Mouse (Mus musculus): ENCODE measurements at regions not wholly inside any gene's neighbourhood (a gene's known extent, or its start where the extent isn't known, plus 50 kb on each side); places are given as distances from the start of the nearest gene placed in this dataset.

GRCm38 (mm10) chr12:52368034-52368433 is 135.7 kb upstream of the Arhgap5 start:
- H3K9me3 ChIP-seq: no peaks in the 10 kb centered on the region
- H3K27ac ChIP-seq: no peak overlapping the region
- peak; percentile 24 for DNase-seq (ENCODE audit: low spot score)
- 63% methylated on average over 6 of the region's 6 CpGs for WGBS
- peaks cover 14% of the 10 kb centered on the region for H3K4me1 ChIP-seq (replicated peaks)
- H3K36me3 ChIP-seq: no peaks in the 10 kb centered on the region
- no peak overlapping the region for H3K4me3 ChIP-seq
- no peaks in the 10 kb centered on the region for H3K27me3 ChIP-seq (ENCODE audit: insufficient read depth, poor library complexity, severe bottlenecking)

GRCm38 (mm10) chr12:52368466-52368865 is 135.3 kb upstream of the Arhgap5 start:
- 0 out of 2 replicates have a peak overlapping the region, but pooled peaks have one; percentile 18 for H3K27ac ChIP-seq
- peaks cover 14% of the 10 kb centered on the region for H3K4me1 ChIP-seq (replicated peaks)
- DNase-seq (ENCODE audit: low spot score): no peak
- H3K4me3 ChIP-seq: no peak overlapping the region
- 73% methylated on average over 4 of the region's 4 CpGs for WGBS
- H3K9me3 ChIP-seq: no peaks in the 10 kb centered on the region
- H3K36me3 ChIP-seq: no peaks in the 10 kb centered on the region
- H3K27me3 ChIP-seq (ENCODE audit: insufficient read depth, poor library complexity, severe bottlenecking): no peaks in the 10 kb centered on the region

- no peaks in the 10 kb centered on the region for H3K9me3 ChIP-seq
- H3K4me1 ChIP-seq (replicated peaks): peaks cover 14% of the 10 kb centered on the region
- 90% methylated on average over 12 of the region's 12 CpGs for WGBS
- DNase-seq (ENCODE audit: low spot score): no peak
- no peak overlapping the region for H3K27ac ChIP-seq
- H3K27me3 ChIP-seq (ENCODE audit: insufficient read depth, poor library complexity, severe bottlenecking): no peaks in the 10 kb centered on the region
- no peaks in the 10 kb centered on the region for H3K36me3 ChIP-seq
- no peak overlapping the region for H3K4me3 ChIP-seq
Measured at GRCm38 (mm10) chr12:52370153-52370710, 133.5 kb upstream of the Arhgap5 start.

GRCm38 (mm10) chr12:52375116-52375515 is 128.7 kb upstream of the Arhgap5 start:
- DNase-seq (ENCODE audit: low spot score): no peak
- H3K9me3 ChIP-seq: no peaks in the 10 kb centered on the region
- H3K4me1 ChIP-seq (replicated peaks): peaks cover 5% of the 10 kb centered on the region
- no peaks in the 10 kb centered on the region for H3K27me3 ChIP-seq (ENCODE audit: insufficient read depth, poor library complexity, severe bottlenecking)
- WGBS: 85% methylated on average over 4 of the region's 4 CpGs
- no peak overlapping the region for H3K4me3 ChIP-seq
- H3K36me3 ChIP-seq: no peaks in the 10 kb centered on the region
- H3K27ac ChIP-seq: no peak overlapping the region

- Histone ChIP-seq H3K27ac (peak overlapping the region; percentile 43; the same call in 1 of the 2 replicates), H3K27me3 (ENCODE audit: insufficient read depth, poor library complexity, severe bottlenecking) (no peaks in the 10 kb centered on the region), H3K4me3 (no peak overlapping the region), H3K4me1 (replicated peaks) (peaks cover 21% of the 10 kb centered on the region), H3K9me3 (no peaks in the 10 kb centered on the region), H3K36me3 (no peaks in the 10 kb centered on the region)
- 86% methylated on average over 10 of the region's 10 CpGs for WGBS
- DNase-seq (ENCODE audit: low spot score): no peak
Measured at GRCm38 (mm10) chr12:52376692-52377462, 126.9 kb upstream of the Arhgap5 start.

- Histone ChIP-seq H3K4me3 (no peak overlapping the region), H3K27me3 (ENCODE audit: insufficient read depth, poor library complexity, severe bottlenecking) (no peaks in the 10 kb centered on the region), H3K36me3 (no peaks in the 10 kb centered on the region), H3K4me1 (replicated peaks) (peaks cover 26% of the 10 kb centered on the region), H3K27ac (no peak overlapping the region), H3K9me3 (no peaks in the 10 kb centered on the region)
- DNase-seq (ENCODE audit: low spot score): no peak
- WGBS: 88% methylated on average over 2 of the region's 2 CpGs
Measured at GRCm38 (mm10) chr12:52377463-52377848, 126.3 kb upstream of the Arhgap5 start.

GRCm38 (mm10) chr12:52379245-52379644 is 124.5 kb upstream of the Arhgap5 start:
- H3K27ac ChIP-seq: no peak overlapping the region

GRCm38 (mm10) chr12:52379960-52380359 is 123.8 kb upstream of the Arhgap5 start:
- H3K4me1 ChIP-seq (replicated peaks): peaks cover 38% of the 10 kb centered on the region
- no peak overlapping the region for H3K4me3 ChIP-seq
- no peaks in the 10 kb centered on the region for H3K36me3 ChIP-seq
- 56% methylated on average over 5 of the region's 5 CpGs for WGBS
- peak; percentile 39 for DNase-seq (ENCODE audit: low spot score)
- H3K27me3 ChIP-seq (ENCODE audit: insufficient read depth, poor library complexity, severe bottlenecking): no peaks in the 10 kb centered on the region
- H3K9me3 ChIP-seq: no peaks in the 10 kb centered on the region
- H3K27ac ChIP-seq: 0 out of 2 replicates have a peak overlapping the region, but pooled peaks have one; percentile 29

More at GRCm38 (mm10) chr12:52379245-52379644, 124.5 kb upstream of the Arhgap5 start:
- 91% methylated on average over 4 of the region's 4 CpGs for WGBS
- Histone ChIP-seq H3K4me3 (no peak overlapping the region), H3K36me3 (no peaks in the 10 kb centered on the region), H3K9me3 (no peaks in the 10 kb centered on the region), H3K4me1 (replicated peaks) (peaks cover 38% of the 10 kb centered on the region), H3K27me3 (ENCODE audit: insufficient read depth, poor library complexity, severe bottlenecking) (no peaks in the 10 kb centered on the region)
- no peak for DNase-seq (ENCODE audit: low spot score)

- peak; percentile 72 for DNase-seq (ENCODE audit: low spot score)
- peak overlapping the region; percentile 78 for H3K27ac ChIP-seq
- H3K9me3 ChIP-seq: no peaks in the 10 kb centered on the region
- H3K4me3 ChIP-seq: no peak overlapping the region
- H3K27me3 ChIP-seq (ENCODE audit: insufficient read depth, poor library complexity, severe bottlenecking): no peaks in the 10 kb centered on the region
- no peaks in the 10 kb centered on the region for H3K36me3 ChIP-seq
- peaks cover 45% of the 10 kb centered on the region for H3K4me1 ChIP-seq (replicated peaks)
- WGBS: 47% methylated on average over 18 of the region's 18 CpGs
Measured at GRCm38 (mm10) chr12:52381161-52381967, 122.4 kb upstream of the Arhgap5 start.

- Histone ChIP-seq H3K9me3 (no peaks in the 10 kb centered on the region), H3K4me3 (no peak overlapping the region), H3K36me3 (no peaks in the 10 kb centered on the region), H3K27me3 (ENCODE audit: insufficient read depth, poor library complexity, severe bottlenecking) (no peaks in the 10 kb centered on the region), H3K4me1 (replicated peaks) (peaks cover 45% of the 10 kb centered on the region), H3K27ac (peak overlapping the region; percentile 78)
- DNase-seq (ENCODE audit: low spot score): no peak
- WGBS: 77% methylated on average over 1 of the region's 1 CpGs
Measured at GRCm38 (mm10) chr12:52381968-52382325, 121.8 kb upstream of the Arhgap5 start.

GRCm38 (mm10) chr12:52382832-52383580 is 120.8 kb upstream of the Arhgap5 start:
- peak overlapping the region; percentile 23 for H3K4me3 ChIP-seq

GRCm38 (mm10) chr12:52389552-52389951 is 114.2 kb upstream of the Arhgap5 start:
- Histone ChIP-seq H3K27me3 (ENCODE audit: insufficient read depth, poor library complexity, severe bottlenecking) (no peaks in the 10 kb centered on the region), H3K4me1 (replicated peaks) (peaks cover 19% of the 10 kb centered on the region), H3K36me3 (no peaks in the 10 kb centered on the region), H3K4me3 (no peak overlapping the region), H3K27ac (0 out of 2 replicates have a peak overlapping the region, but pooled peaks have one; percentile 23), H3K9me3 (no peaks in the 10 kb centered on the region)
- DNase-seq (ENCODE audit: low spot score): peak; percentile 2
- 54% methylated on average over 5 of the region's 5 CpGs for WGBS

More at GRCm38 (mm10) chr12:52382832-52383580, 120.8 kb upstream of the Arhgap5 start:
- Histone ChIP-seq H3K9me3 (no peaks in the 10 kb centered on the region), H3K4me1 (replicated peaks) (peaks cover 45% of the 10 kb centered on the region), H3K27ac (peak overlapping the region; percentile 78), H3K27me3 (ENCODE audit: insufficient read depth, poor library complexity, severe bottlenecking) (no peaks in the 10 kb centered on the region), H3K36me3 (no peaks in the 10 kb centered on the region)
- DNase-seq (ENCODE audit: low spot score): no peak
- WGBS: 11% methylated on average over 7 of the region's 7 CpGs
